Mouse (Mus musculus): Measurements from ENCODE around the gene Spdef.

The Spdef gene

DNA sequence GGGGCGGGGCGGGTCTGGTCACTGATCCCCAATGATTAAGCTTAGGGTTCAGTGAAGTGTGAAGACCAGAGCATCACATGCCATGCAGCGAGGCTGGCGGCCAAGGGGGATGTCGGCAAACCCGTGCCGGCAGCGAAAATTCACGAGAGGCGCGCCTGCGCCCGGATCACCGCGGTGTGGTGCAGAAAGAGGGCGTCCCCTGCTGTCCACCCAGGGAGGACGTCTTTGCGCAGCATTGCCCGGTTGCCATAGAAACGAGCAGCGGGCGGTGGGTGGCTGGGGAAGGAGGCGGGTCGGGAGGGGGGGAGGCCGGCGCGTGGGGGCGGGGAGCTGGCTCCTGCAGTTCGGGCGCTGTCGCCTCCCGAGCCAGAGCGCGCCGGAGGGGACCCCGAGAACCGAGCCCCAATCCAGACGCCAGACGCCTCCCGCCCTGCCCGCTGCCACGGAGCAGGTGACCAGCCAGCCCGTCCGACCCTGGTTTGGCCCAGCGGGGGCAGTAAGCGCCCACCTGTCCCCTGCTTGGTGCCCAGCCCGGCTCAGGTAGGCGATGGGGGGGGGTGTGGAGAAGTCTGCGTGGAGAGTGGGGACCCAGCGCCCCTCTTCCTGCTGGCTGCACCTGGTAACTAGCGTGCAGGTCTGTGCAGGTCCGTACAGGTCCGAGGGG lies 43.7 kb downstream of the Spdef start:
- no peak for DNase-seq (ENCODE audit: extremely low read depth, insufficient read length, low spot score)

DNA sequence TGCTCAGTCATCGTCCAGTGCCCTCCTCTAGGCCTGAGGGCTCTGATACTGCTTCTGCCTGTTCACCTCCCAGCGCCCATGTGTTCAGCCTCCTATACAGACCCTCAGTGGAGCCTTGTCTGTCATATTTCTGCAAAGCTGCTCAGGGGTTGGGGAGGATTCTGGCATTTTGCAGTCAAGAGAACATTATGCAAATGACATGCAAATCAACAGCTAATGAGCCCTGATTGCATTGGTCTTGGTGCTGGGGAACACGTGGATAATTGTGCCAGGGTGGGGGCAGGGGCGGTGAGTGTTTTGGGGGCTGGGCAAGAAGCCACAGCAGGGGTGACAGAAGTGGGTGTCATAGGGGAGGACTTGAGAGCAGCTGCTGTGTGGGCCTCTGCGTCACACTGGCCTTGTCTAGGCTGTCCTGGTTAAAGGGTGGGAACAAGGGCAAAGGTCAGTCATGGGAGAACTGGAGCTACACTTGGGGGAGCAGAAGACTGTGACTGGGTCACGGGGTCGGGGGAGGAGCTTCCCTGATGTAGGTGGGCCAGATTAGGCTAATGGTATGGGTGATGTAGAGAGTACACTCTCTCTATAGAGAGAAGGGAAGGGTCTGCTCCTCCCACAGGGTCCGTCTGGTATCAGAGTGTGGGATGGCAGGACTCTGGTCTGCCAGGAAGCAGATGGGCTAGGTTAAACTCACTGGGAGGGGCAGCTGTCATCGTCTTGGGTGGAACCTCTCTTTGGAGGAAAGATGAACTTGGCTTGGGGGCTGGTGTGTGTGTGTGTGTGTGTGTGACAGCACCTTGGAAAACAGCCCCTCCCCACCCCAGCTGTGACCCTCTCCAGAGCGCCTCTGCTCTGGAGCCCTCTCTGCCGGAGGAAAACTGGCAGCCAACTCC lies 49.6 kb downstream of the Spdef start:
- DNase-seq (ENCODE audit: extremely low read depth, insufficient read length, low spot score) = no peak

DNA sequence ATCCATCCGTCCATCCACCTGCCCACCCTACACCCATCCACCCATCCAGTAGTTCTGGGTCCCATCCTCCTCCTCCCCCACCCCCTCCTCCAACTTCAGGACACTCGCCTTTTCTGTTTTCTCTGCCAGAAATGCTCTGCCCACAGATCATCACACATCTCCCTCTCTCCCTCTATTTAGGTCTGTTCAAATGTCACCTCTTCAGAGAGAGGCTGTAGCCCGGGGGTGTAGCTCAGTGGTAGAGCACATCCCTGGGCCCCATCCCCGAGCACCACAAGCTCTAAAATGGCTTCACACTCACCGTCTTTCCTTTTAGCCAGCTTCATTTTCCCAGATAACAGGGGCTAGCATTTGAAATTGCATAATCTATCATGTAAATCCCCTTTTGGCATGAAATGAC lies 51.0 kb downstream of the Spdef start:
- no peak for DNase-seq (ENCODE audit: extremely low read depth, insufficient read length, low spot score)

DNA sequence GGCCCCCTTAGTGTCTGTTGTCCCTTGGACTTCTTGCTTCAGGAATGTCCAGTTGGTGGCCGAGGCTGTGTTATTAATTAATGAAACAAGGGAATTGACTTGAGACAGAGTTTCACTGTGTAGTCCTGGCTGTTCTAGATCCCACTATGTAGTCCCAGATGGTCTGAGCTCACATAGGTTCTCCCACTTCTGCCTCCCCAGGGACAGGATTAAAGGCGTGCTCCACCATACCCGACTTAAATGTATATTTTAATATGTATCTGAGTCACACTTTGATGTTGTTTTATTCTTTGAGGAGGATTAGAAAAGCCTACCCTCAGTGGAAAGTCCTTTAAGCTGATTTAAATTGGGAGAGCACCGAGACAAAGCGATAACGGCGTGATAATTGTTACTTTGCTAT lies 52.5 kb downstream of the Spdef start:
- no peak for DNase-seq (ENCODE audit: extremely low read depth, insufficient read length, low spot score)

DNA sequence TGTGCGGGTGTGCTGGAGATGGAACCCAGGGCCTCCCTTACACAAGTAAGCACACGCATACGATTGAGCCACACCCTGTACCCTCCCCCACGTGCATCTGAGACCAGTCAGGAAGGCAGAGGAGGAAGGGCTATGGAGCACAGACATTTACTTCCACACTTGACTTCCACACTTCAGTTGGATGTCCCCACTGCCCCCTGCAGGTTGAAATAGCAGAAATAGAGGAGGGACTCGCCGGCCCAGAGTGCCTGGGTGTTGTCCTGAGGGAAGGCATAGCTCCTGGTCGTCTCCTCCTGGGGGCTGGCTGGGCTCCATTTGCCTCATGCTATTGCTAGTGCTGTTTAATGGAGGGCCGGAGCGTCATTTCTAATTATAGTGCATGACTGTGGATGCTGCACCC lies 53.3 kb downstream of the Spdef start:
- DNase-seq (ENCODE audit: extremely low read depth, insufficient read length, low spot score) = no peak

DNA sequence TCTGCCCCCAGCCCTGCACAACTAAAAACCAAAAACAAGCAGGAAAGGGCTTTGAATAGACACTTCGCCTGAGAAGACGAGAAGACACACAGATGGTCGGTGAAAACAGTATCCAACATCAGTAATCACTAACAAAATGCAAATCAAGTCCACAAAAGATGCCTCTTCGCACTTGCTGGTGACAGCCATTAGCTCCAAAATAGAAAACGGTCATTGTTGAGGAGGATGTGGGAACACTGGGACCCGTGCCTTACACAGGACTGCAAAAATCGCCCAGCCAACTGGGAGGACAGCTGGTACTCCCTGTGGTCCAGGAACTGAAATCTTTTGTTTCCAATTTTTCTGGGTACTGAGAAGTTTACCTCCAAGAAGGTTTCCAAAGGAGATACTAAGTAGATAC lies 54.8 kb downstream of the Spdef start:
- no peak for DNase-seq (ENCODE audit: extremely low read depth, insufficient read length, low spot score)

DNA sequence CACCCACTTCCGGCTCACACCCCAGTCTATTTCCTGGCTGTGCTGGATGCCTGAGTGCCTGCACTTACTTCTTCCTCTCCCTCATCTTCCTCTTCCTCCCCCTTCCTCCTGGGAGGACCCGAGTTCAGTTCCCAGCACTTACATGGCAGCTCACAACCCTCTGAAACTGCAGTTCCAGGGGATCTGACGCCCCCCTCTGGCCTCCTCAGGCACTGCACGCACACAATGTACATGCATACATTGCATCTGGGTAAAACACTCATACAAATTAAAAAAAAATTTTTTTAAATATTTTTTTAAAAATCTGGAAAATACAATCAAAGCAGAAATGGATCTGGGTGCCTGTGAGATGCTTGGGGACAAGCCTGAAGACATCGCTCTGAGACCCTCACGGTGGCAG lies 57.0 kb downstream of the Spdef start:
- DNase-seq (ENCODE audit: extremely low read depth, insufficient read length, low spot score) = no peak
